Mouse (Mus musculus): Measurements from ENCODE around the gene Egf.

Gene Egf

GRCm38 (mm10) chr3:129714542-129715145 lies 40.5 kb downstream of the Egf start:
- DNase-seq: no peak

GRCm38 (mm10) chr3:129708157-129708556 lies 47.0 kb downstream of the Egf start:
- peak; percentile 67 for DNase-seq

GRCm38 (mm10) chr3:129698882-129699281 lies 56.2 kb downstream of the Egf start:
- DNase-seq: no peak

- DNase-seq: no peak
Measured at GRCm38 (mm10) chr3:129698365-129698764, 56.8 kb downstream of the Egf start.

GRCm38 (mm10) chr3:129697691-129698090 lies 57.4 kb downstream of the Egf start:
- no peak for DNase-seq

- no peak for DNase-seq
Measured at GRCm38 (mm10) chr3:129695943-129696342, 59.2 kb downstream of the Egf start.

- no peak for DNase-seq
Measured at GRCm38 (mm10) chr3:129693581-129693980, 61.5 kb downstream of the Egf start.

GRCm38 (mm10) chr3:129692816-129693215 lies 62.3 kb downstream of the Egf start:
- DNase-seq: no peak

GRCm38 (mm10) chr3:129687429-129687828 lies 67.7 kb downstream of the Egf start:
- no peak for DNase-seq

GRCm38 (mm10) chr3:129686698-129687333 lies 68.3 kb downstream of the Egf start:
- peak; percentile 79 for DNase-seq

GRCm38 (mm10) chr3:129686196-129686595 lies 68.9 kb downstream of the Egf start:
- no peak for DNase-seq

GRCm38 (mm10) chr3:129683060-129683679 lies 71.9 kb downstream of the Egf start:
- peak; percentile 23 for DNase-seq

- DNase-seq: peak; percentile 39
Measured at GRCm38 (mm10) chr3:129682389-129682788, 72.7 kb downstream of the Egf start.

GRCm38 (mm10) chr3:129681841-129682240 lies 73.3 kb downstream of the Egf start:
- peak; percentile 9 for DNase-seq

- DNase-seq: peak; percentile 19
Measured at GRCm38 (mm10) chr3:129680258-129680657, 74.9 kb downstream of the Egf start.

- no peak for DNase-seq
Measured at GRCm38 (mm10) chr3:129675923-129676322, 79.2 kb downstream of the Egf start.

- no peak for DNase-seq
Measured at GRCm38 (mm10) chr3:129663906-129664305, 91.2 kb downstream of the Egf start.

GRCm38 (mm10) chr3:129658776-129659175 lies 96.3 kb downstream of the Egf start:
- DNase-seq: no peak

GRCm38 (mm10) chr3:129657775-129658174 lies 97.3 kb downstream of the Egf start:
- no peak for DNase-seq

- no peak for DNase-seq
Measured at GRCm38 (mm10) chr3:129657222-129657621, 97.9 kb downstream of the Egf start.

GRCm38 (mm10) chr3:129656540-129656939 lies 98.6 kb downstream of the Egf start:
- DNase-seq: no peak

GRCm38 (mm10) chr3:129652476-129652875 lies 102.6 kb downstream of the Egf start:
- no peak for DNase-seq

- DNase-seq: no peak
Measured at GRCm38 (mm10) chr3:129651765-129652164, 103.4 kb downstream of the Egf start.

- DNase-seq: no peak
Measured at GRCm38 (mm10) chr3:129650931-129651330, 104.2 kb downstream of the Egf start.

- DNase-seq: no peak
Measured at GRCm38 (mm10) chr3:129650293-129650612, 104.9 kb downstream of the Egf start.
